Mouse (Mus musculus) megakaryocyte, adult 5-6 weeks (primary cell): ENCODE data around the gene Aplp1. TPM values are rescaled to one million over a fixed set of nuclear protein-coding genes. Genes with fewer than 3 reads are reported as not detected.

Experiments
- ATAC-seq: 2 replicates; pipeline ENCODE4 v1.8.0; 2016; ENCODE audit warnings: mild to moderate bottlenecking, inconsistent platforms; ENCODE audit not compliant: poor library complexity, severe bottlenecking
- total RNA-seq, 2 experiments: library from RNA; stranded (forward) in 1 of 2; stranded (reverse) in 1 of 2; fragments of 153-499, 151-499 nt in 1 of 2; fragments of 221-1000, 200-1000 nt in 1 of 2; gene quantifications; 2 replicates each; pipeline versions ENCODE4 v1.2.3 to v1.2.4; 2015 to 2017

The Aplp1 gene
- total RNA-seq, 2 experiments from 2014 or later, result 0.25 TPM; not detected in 1

DNA sequence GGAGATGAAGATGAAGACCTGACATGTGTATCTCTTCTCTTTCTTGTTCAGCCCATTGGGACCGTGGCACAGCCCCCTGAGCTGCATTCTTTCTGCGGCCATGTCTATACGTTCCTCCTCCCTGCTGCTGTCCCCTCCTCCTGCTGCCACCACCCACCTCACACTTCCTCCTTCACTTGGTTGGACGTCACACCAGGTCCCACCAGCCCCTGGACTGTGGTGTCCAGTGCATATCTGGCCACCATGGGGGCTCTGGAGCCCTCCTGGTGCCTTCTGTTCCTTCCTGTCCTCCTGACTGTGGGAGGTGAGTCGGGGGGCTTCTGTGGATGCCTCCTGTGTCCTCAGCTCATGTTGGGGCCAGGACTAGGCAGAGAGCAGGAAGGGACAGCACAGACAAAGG, 31.7 kb downstream of the Aplp1 start, which contains the start of gene Tyrobp:
Gene Tyrobp (plus strand): TSS at position 165 of the 400 bp plus-strand sequence.
- ATAC-seq, result peak; percentile 72

DNA sequence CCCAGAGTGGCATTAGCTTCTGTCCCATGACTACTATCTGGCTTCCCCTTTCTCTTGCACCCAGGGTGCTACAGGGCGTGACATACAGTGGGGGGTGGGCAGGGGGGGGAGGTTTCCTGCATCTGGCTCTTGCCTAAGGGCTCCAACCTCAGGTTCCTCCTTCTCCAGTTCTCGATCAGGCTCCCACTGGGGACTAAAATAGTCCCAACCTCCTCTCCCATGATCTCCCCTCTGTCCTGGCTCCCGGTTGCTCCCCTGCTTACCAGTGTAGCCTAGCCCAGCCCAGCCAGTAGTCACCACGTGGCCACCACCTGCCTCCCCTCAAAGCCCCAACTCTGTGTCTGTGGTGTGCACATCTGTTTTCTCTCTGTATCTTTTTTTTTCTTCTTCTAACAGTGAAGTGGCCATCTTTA, 32.6 kb downstream of the Aplp1 start:
- peak; percentile 66 for ATAC-seq

DNA sequence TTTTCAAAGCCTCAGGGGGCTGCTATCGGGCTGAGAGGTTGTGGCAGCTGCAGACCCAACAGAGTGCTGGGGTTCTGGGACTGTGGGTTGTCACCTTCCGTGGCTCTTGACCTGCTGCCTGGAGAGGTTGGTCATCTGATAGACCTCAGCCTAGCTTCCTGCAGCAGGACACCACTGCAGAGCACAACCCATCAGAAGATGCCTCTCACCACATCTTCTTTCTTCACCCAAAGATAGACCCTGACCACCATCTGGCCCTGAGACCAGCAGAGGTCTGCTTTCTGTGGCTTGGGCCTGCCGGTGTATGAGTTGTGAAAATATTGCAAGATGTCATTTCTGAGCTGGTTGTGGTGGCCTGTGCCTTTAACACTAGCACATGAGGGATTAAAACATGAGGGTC, 34.3 kb downstream of the Aplp1 start:
- ATAC-seq, result peak; percentile 31

DNA sequence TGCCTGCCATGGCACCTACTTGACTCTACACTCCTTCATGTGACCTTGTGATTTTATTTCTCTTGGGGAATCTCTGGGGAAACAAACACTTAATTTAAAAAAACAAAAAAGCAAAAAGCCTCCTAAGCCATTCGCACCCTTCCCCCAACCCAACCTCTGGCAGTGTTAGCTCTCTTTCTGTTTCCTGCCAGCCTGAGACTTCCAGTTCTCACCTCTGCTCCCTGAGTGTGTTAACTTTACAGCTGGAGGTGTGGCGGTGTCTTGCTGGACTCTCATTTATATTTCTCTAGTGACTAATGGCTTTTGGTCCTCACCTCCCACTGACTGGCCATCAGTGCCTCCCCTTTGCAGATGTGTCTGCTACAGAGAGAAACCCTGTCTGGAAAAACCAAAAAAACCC, 35.5 kb downstream of the Aplp1 start:
- ATAC-seq, result no peak

DNA sequence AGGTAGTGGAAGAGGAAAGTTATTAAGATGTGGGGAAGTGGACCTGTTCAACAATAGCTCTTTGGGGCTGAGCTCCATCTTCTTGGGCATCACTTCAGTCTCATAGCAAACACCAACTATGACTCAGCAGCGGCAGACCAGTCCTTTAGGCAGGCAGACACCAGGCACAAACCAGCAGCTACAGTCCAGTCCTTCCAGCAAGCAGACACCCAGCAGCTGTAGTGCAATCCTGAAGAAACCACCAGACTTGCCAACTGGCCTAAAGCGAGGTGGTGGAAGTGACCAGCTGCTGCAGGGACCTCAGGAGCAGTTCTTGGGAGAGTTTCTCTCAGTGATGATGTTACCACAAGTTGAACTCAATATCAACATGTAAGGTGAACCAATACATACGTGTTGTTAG, 36.7 kb downstream of the Aplp1 start:
- no peak for ATAC-seq

DNA sequence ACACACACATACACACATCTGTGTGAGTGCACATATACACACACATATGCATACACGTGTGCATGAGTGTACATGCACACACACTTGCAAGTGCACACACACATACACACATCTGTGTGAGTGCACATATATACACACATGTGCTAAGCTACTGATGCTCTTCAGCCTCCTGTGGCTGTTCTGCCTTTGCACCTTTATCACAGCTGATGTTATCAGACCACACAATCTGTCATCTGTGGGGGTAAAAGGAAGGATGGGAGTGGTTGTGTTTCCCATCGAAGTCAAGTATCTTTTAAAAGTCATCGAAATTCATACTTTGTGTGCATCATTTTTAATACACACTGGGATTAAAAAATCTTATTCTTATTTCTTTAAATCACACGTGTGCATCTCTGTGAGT, 43.0 kb downstream of the Aplp1 start:
- no peak for ATAC-seq

DNA sequence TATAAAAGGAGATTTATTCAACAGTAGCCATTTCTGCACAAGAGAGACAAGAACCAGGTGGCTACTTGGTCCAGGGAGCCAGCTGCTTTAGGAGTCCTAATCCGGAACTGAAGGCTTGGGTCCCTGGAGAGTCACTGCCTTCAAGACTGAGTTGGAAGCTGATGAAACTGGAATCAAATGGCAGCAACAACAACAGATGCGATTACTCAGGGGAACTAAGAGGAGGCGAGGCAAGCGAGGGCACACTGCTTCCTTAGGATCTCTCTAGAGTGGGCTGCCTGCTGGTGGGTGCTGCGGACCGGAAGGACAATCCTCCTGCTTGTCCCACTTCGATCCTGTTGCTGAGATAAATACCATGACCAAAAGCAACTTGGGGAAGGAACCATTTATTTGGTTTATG, 45.7 kb downstream of the Aplp1 start:
- ATAC-seq, result no peak

DNA sequence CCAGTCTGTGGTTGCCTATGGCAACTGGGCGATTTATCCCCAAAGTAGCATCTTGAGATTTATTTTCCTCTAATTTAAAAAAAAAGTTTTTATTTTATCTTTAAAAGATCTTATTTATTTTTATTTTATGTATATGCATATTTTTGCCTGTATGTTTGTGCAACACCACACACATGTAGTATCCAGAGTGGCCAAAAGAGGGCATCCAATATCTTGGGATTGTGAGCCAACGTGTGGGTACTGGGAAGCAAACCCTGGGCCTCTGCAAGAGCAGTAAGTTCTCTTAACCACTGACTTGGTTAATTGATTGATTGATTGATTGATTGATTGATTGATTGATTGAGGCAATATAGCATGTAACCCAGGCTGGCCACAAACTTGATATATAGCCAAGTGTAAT, 50.5 kb downstream of the Aplp1 start:
- ATAC-seq, result 0 out of 2 replicates have a peak, but pooled peaks have one; percentile 37

DNA sequence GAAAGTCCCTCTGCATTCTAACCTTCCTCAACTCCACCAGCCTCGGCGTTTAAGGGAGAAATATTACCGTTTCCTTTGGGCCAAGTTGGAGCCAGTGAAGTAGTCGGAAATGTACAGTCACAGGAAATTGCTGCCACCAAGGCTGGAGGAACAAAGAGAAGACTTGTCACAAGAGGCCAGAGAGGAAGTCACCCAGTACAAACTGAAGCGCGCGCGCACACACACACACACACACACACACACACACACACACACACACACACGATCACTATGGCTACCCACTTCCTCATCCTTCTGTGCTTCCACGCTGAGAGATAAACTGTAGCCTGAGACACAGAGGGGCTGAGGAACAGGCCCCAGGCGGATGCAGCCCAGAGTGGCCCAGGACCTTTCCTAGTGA, 51.0 kb downstream of the Aplp1 start:
- ATAC-seq, result peak; percentile 94

DNA sequence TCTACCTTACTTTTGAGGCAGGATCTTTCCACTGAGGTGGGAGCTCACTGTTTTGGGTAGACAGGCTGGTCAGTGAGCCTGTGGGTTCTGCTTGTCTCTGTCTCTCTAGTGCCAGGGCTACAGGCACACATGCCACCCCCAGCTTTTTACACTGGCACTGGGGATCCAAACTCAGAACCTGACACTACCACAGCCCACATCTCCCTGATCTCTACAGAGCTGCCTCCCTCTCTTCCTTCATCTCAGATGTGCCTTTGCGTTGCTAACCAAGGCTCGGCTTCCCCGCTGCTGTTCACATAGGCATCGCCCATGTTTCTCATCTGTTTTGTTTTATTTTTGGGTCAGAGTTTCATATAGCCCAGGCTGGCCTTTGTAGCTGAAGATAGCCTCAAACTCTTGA, 51.7 kb downstream of the Aplp1 start:
- no peak for ATAC-seq

DNA sequence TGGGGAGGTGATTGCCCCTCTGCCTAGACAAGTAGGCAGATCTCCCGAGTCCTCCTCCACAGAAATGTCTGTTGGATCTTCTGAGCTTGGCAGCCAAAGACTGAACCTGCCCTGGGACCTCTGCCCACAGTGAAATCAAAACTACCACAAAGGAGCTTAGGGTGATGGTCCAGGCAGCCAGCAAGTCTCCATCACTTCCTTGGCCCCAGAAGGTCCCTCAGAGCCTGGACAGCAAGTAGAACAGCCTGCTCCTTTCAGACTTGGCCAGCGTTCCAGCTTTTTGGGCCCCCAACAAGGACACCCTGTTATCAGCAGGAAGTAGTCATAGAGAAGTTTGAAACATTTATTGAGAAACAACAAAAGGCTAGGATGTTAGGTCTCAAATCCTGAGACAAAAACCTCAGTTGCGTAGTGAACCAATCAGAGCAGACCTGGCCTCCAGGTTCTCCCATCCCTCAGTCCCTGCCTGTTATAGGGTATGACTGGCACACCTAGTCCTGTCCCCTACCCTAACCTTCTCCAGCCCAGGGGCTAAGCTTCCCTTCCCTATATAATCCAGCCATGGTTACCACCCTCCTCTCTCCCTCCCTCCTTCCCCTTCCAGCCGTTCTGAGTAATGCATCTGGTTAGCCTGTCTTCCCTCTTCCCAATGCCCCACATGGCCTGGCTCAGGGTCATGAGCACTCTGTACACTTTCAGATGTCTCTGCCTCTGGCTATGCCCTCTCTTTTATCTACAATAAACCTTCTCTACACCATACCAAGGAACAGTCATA, 52.4 kb downstream of the Aplp1 start:
- no peak for ATAC-seq

Other genes with a start within 250 kb of the Aplp1 start
Only the 30 nearest of the 34 such genes appear.
- gene Tbcb, start 213.3 kb downstream of the Aplp1 start, total RNA-seq (2015), result 84.2 and 92.7 TPM in 2 replicates
- 30.2 and 48.2 TPM in 2 replicates for gene Tbcb, start 213.3 kb downstream of the Aplp1 start, total RNA-seq (2017)
- 0.55 TPM in 1 of 2 replicates, not detected in the other for gene Ovol3, start 209.8 kb downstream of the Aplp1 start, total RNA-seq (2015)
- gene Ovol3, start 209.8 kb downstream of the Aplp1 start, total RNA-seq (2017), result not detected in 2 replicates
- gene Thap8, start 165.4 kb downstream of the Aplp1 start, total RNA-seq (2015), result 0.36 and 0.51 TPM in 2 replicates
- 0.84 and 1.1 TPM in 2 replicates for gene Thap8, start 165.4 kb downstream of the Aplp1 start, total RNA-seq (2017)
- 13.3 and 19.5 TPM in 2 replicates for gene Wdr62, start 165.1 kb downstream of the Aplp1 start, total RNA-seq (2015)
- gene Wdr62, start 165.1 kb downstream of the Aplp1 start, total RNA-seq (2017), result 6.8 and 10.5 TPM in 2 replicates
- gene Clip3, start 153.8 kb downstream of the Aplp1 start, total RNA-seq (2015), result 0.04 TPM in 1 of 2 replicates, not detected in the other
- gene Clip3, start 153.8 kb downstream of the Aplp1 start, total RNA-seq (2017), result not detected in 2 replicates
- gene Alkbh6, start 136.8 kb downstream of the Aplp1 start, total RNA-seq (2015), result 18.2 and 24.2 TPM in 2 replicates
- gene Alkbh6, start 136.8 kb downstream of the Aplp1 start, total RNA-seq (2017), result 19.0 and 22.3 TPM in 2 replicates
- gene Syne4, start 130.7 kb downstream of the Aplp1 start, total RNA-seq (2015), result 0.58 and 1.9 TPM in 2 replicates
- 0.49 and 1.1 TPM in 2 replicates for gene Syne4, start 130.7 kb downstream of the Aplp1 start, total RNA-seq (2017)
- gene E130208F15Rik, start 123.8 kb downstream of the Aplp1 start, total RNA-seq (2015), result 0.11 TPM in 1 of 2 replicates, not detected in the other
- 0.57 and 0.88 TPM in 2 replicates for gene E130208F15Rik, start 123.8 kb downstream of the Aplp1 start, total RNA-seq (2017)
- gene Sdhaf1, start 121.6 kb downstream of the Aplp1 start, total RNA-seq (2015), result 3.7 and 5.1 TPM in 2 replicates
- 5.8 and 5.9 TPM in 2 replicates for gene Sdhaf1, start 121.6 kb downstream of the Aplp1 start, total RNA-seq (2017)
- gene Lrfn3, start 82.8 kb downstream of the Aplp1 start, total RNA-seq (2015), result 0.11 TPM in 1 of 2 replicates, not detected in the other
- not detected in 2 replicates for gene Lrfn3, start 82.8 kb downstream of the Aplp1 start, total RNA-seq (2017)
- gene Tyrobp, start 31.8 kb downstream of the Aplp1 start, total RNA-seq (2015), result 2,723 and 2,838 TPM in 2 replicates
- 1,463 and 1,715 TPM in 2 replicates for gene Tyrobp, start 31.8 kb downstream of the Aplp1 start, total RNA-seq (2017)
- 45.8 and 47.6 TPM in 2 replicates for gene Hcst, start 25.7 kb downstream of the Aplp1 start, total RNA-seq (2015)
- gene Hcst, start 25.7 kb downstream of the Aplp1 start, total RNA-seq (2017), result 13.3 and 18.5 TPM in 2 replicates
- 23.0 and 28.6 TPM in 2 replicates for gene Nfkbid, start 23.8 kb downstream of the Aplp1 start, total RNA-seq (2015)
- gene Nfkbid, start 23.8 kb downstream of the Aplp1 start, total RNA-seq (2017), result 13.3 and 17.2 TPM in 2 replicates
- not detected in 2 replicates for gene Kirrel2, start 12.2 kb upstream of the Aplp1 start, total RNA-seq (2015)
- gene Kirrel2, start 12.2 kb upstream of the Aplp1 start, total RNA-seq (2017), result 0.07 TPM in 1 of 2 replicates, not detected in the other
- gene Nphs1, start 12.8 kb upstream of the Aplp1 start, total RNA-seq (2015), result not detected in 2 replicates
- 0.29 TPM in 1 of 2 replicates, not detected in the other for gene Nphs1, start 12.8 kb upstream of the Aplp1 start, total RNA-seq (2017)
- gene Prodh2, start 48.1 kb upstream of the Aplp1 start, total RNA-seq (2015), result not detected in 2 replicates
- gene Prodh2, start 48.1 kb upstream of the Aplp1 start, total RNA-seq (2017), result not detected in 2 replicates
- gene Arhgap33, start 89.5 kb upstream of the Aplp1 start, total RNA-seq (2015), result 7.0 and 10.6 TPM in 2 replicates
- 3.1 and 4.9 TPM in 2 replicates for gene Arhgap33, start 89.5 kb upstream of the Aplp1 start, total RNA-seq (2017)
- gene Hspb6, start 106.6 kb upstream of the Aplp1 start, total RNA-seq (2015), result 10.7 and 11.0 TPM in 2 replicates
- 3.8 and 5.2 TPM in 2 replicates for gene Hspb6, start 106.6 kb upstream of the Aplp1 start, total RNA-seq (2017)
- 3.6 and 6.6 TPM in 2 replicates for gene Proser3, start 106.8 kb upstream of the Aplp1 start, total RNA-seq (2015)
- gene Proser3, start 106.8 kb upstream of the Aplp1 start, total RNA-seq (2017), result 2.4 and 2.6 TPM in 2 replicates
- 54.7 and 64.1 TPM in 2 replicates for gene Lin37, start 114.3 kb upstream of the Aplp1 start, total RNA-seq (2015)
- 13.0 and 22.4 TPM in 2 replicates for gene Lin37, start 114.3 kb upstream of the Aplp1 start, total RNA-seq (2017)
- 15.2 and 19.6 TPM in 2 replicates for gene U2af1l4, start 117.8 kb upstream of the Aplp1 start, total RNA-seq (2015)
- gene U2af1l4, start 117.8 kb upstream of the Aplp1 start, total RNA-seq (2017), result 63.3 and 69.7 TPM in 2 replicates
- 1.0 and 2.1 TPM in 2 replicates for gene Gm49396, start 117.8 kb upstream of the Aplp1 start, total RNA-seq (2015)
- 3.6 and 3.8 TPM in 2 replicates for gene Gm49396, start 117.8 kb upstream of the Aplp1 start, total RNA-seq (2017)
- gene Psenen, start 118.1 kb upstream of the Aplp1 start, total RNA-seq (2015), result 216 and 221 TPM in 2 replicates
- 154 and 162 TPM in 2 replicates for gene Psenen, start 118.1 kb upstream of the Aplp1 start, total RNA-seq (2017)
- 4.6 and 8.0 TPM in 2 replicates for gene Igflr1, start 119.9 kb upstream of the Aplp1 start, total RNA-seq (2015)
- gene Igflr1, start 119.9 kb upstream of the Aplp1 start, total RNA-seq (2017), result not detected in 2 replicates
- gene Kmt2b, start 143.2 kb upstream of the Aplp1 start, total RNA-seq (2015), result 60.9 and 78.2 TPM in 2 replicates
- gene Kmt2b, start 143.2 kb upstream of the Aplp1 start, total RNA-seq (2017), result 8.0 and 24.3 TPM in 2 replicates
- 0.78 TPM in 1 of 2 replicates, not detected in the other for gene Zbtb32, start 153.4 kb upstream of the Aplp1 start, total RNA-seq (2015)
- gene Zbtb32, start 153.4 kb upstream of the Aplp1 start, total RNA-seq (2017), result 2.0 and 2.9 TPM in 2 replicates
- 0.60 TPM in 1 of 2 replicates, not detected in the other for gene Upk1a, start 167.3 kb upstream of the Aplp1 start, total RNA-seq (2015)
- not detected in 2 replicates for gene Upk1a, start 167.3 kb upstream of the Aplp1 start, total RNA-seq (2017)
- gene Cox6b1, start 180.6 kb upstream of the Aplp1 start, total RNA-seq (2015), result 305 and 323 TPM in 2 replicates
- gene Cox6b1, start 180.6 kb upstream of the Aplp1 start, total RNA-seq (2017), result 441 and 447 TPM in 2 replicates
- gene Etv2, start 190.3 kb upstream of the Aplp1 start, total RNA-seq (2015), result not detected in 2 replicates
- 0.59 TPM in 1 of 2 replicates, not detected in the other for gene Etv2, start 190.3 kb upstream of the Aplp1 start, total RNA-seq (2017)
- 50.2 and 50.4 TPM in 2 replicates for gene Rbm42, start 204.8 kb upstream of the Aplp1 start, total RNA-seq (2015)
- 41.3 and 46.6 TPM in 2 replicates for gene Rbm42, start 204.8 kb upstream of the Aplp1 start, total RNA-seq (2017)